Mouse (Mus musculus) mouse embryonic stem cell (cell line): Measurements from ENCODE around the gene Olfr1302.

Experiments
- in situ Hi-C, 2 experiments: fragments of 300-500 bp; cut with MboI; formaldehyde crosslinking; loops; 1 replicate in 1 of 2; 3 replicates in 1 of 2; pipeline ENCODE4 v1.14.3; 2019 to 2020; ENCODE audit warnings: low sequenced_read_pairs in 2 of 2, low pct_unique_long_range_greater_than_20kb in 1 of 2, mixed read lengths in 1 of 2; ENCODE audit not compliant: unreplicated experiment in 1 of 2

Olfr1302 gene

DNA sequence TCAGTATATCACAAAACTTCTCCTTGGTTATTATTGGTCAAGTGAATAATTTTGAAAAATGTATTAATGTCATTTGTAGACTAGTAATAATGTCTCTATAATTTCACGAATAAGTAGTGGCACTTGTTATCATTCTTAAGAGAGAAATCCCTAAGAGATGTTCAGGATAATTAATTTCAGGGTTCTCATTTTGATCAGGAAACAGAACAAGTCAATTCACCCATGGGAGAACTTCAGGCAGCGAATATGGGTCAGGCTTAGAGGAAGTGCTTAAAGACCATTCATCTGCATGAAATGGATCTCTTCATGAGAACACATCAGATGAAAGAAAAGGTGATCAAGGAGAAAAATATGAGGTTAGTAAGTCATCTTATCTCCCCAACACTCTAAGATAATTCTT is at the start of gene Olfr1302:
Gene Olfr1302 (plus strand): TSS at position 301 of the 400 bp plus-strand sequence.
- in situ Hi-C loops, result no loop called here

DNA sequence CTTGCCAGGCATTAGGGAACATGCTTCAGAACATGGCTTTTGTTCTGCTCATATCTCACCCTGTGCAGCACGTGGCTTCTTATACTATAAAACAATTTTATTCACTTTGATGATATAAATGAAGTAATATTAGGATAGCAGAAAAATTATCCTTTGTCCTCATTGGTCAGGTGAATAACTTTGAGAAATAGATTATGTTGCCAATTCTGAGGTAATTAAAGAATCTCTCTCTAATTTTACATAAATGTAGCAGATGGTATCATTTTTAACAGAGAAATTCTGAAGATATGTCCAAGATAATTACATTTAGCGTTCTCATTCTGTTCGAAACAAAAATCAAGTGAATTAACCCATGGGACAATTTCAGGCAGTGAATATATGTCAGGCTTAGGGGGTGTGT is 26.5 kb upstream of the Olfr1302 start, which contains the start of gene Olfr1301:
Gene Olfr1301 (plus strand): TSS at position 301 of the 400 bp plus-strand sequence.
- in situ Hi-C loops, result no loop called here

DNA sequence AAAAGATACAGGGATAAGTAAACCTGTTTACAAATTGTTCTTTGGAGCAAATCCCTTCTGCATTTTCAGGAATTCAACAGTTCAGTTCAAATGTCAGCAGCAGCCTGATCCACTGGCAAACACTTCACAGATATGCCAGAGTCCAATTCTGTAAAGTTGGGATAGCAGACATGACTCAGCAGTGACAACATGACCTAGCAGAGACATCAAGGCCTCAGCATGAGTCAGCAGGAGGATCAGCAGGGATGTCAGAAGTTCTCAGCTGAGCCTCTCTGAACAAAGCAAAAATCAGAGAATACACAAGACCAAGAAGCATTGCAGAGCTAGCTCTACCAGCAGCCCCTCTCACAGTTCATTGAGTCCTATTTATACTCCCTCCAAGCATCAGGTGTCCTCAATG is 35.7 kb downstream of the Olfr1302 start:
- in situ Hi-C loops, result no loop called here

DNA sequence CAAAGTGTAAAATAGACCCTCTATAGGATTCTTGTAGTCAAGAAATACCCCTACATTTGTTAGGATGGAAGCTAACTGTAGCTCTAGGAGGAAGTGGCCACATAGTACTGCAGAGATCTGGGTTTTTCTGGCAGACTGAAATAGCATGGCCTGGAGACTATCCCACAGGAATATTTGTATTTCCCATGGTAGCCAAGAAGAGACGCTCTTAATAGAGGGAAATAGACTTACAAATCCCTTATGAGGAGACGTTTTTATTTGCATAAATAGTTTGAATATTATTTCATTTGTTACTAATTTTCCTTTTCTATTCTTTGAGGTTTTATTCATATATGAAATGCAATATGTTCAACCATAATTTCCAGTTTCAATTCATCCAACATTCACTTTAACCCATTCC is 43.0 kb downstream of the Olfr1302 start, which contains the start of gene Olfr1303:
Gene Olfr1303 (minus strand): TSS at position 101 of the 400 bp plus-strand sequence.
- in situ Hi-C loops, result no loop called here
